Comparison of ENCODE assay signal across 23 mouse cellular contexts in the genomic region with DNA sequence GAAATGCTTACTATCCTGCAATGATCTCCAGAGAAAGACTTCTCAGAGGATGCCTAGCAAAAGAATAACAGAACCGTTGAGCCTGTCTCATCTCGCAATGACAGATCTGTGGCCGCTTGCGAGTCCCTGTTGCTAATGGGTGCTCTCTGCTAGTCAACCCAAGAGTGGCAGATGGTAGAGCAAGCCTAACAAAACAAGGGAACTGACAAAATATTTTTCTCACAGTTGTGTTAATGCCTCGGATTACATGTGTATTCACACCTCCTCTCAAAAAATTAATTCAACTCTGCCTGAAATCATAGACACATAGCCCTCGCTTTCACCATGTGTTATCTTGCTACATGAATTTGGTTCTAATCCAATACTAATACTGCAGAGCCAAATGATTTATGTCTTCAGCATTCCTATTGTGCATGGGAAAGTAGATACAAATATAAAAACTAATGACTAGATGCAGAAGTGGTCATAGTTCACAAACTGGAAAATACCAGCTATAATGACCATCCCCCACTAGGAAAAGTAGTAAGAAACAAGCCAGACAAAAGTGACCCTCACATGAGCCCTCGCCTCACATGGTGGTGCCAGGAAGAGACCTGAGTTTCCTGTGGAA. TPM values are rescaled to one million over a fixed set of nuclear protein-coding genes. Genes with fewer than 3 reads are reported as not detected.
DNase-seq lines count a peak whose midpoint lies in the region; ATAC-seq and TF ChIP-seq lines count a peak whose summit lies in the region.
"Had no signal": no experiment of that assay in that cellular context is flagged by ENCODE, and none has a peak within 500 bp of the region (broad histone marks: within the 10 kb centered on the region; RNA-seq: fewer than 3 reads in every experiment).

No protein-coding gene starts in this region.

- TF ChIP-seq CTCF in kidney, adult 2 months (conservative IDR thresholded peaks at IDR 0.05; ENCODE audit: insufficient read depth, insufficient read length, low read depth, low read length) = no peak

- H3K4me2 ChIP-seq in lung, embryonic 16.5 days (ENCODE audit: low read depth, low read length) = no peak overlapping the region
- H3K4me2 ChIP-seq: embryonic facial prominence, embryonic 13.5 days; hindbrain, embryonic 13.5 days; limb, embryonic 13.5 days; liver, embryonic 13.5 days; neural tube, embryonic 13.5 days had no signal

- peak overlapping the region; percentile 40; the same call in 1 of the 2 replicates for H3K27ac ChIP-seq in kidney, adult 2 months (ENCODE audit: insufficient read depth, low read depth, low read length)
- no peak overlapping the region for H3K27ac ChIP-seq in lung, embryonic 16.5 days (ENCODE audit: low read length)
- H3K27ac ChIP-seq: embryonic facial prominence, embryonic 13.5 days; heart, embryonic 10.5 days; hindbrain, embryonic 13.5 days; limb, embryonic 13.5 days; liver, embryonic 13.5 days; neural tube, embryonic 13.5 days had no signal

- 68% methylated on average over 7 of the region's 7 CpGs for WGBS in kidney, adult 2 months
- 50% methylated on average over 7 of the region's 7 CpGs for WGBS in lung, embryonic 16.5 days

- DNase-seq in kidney, adult 2 months = peak; percentile 33
- DNase-seq in kidney, adult 18-20 months = no peak
- no peak for DNase-seq in lung, postnatal 10 days
- peak; percentile 9 to 12 for DNase-seq in kidney, postnatal 4 days
- peak; percentile 20 to 72 for DNase-seq in layer of hippocampus, postnatal 14 days (ENCODE audit: low spot score in 2 of 2)
- DNase-seq in cerebellum, adult 9-10 months = no peak
- DNase-seq in ovary, postnatal 36 days (ENCODE audit: low spot score) = no peak
- DNase-seq: adrenal gland, adult 8-10 months; cerebellum, adult 11 months; cerebellum, postnatal 14 days; gastrocnemius, postnatal 25 days; heart, postnatal 10 days; liver, embryonic 13.5 days; lung, postnatal 14 days; midbrain, embryonic 14.5 days; thymus, postnatal 36 days had no signal

- ATAC-seq in lung, embryonic 16.5 days (ENCODE audit: low read depth) = peak; percentile 20; the same call in 1 of the 2 replicates

- peaks cover 13% of the 10 kb centered on the region for H3K36me3 ChIP-seq in kidney, adult 2 months (ENCODE audit: control insufficient read depth, insufficient read depth, low read length)
- H3K36me3 ChIP-seq in lung, embryonic 16.5 days (ENCODE audit: control insufficient read depth, insufficient read depth, low read length) = peaks cover 16% of the 10 kb centered on the region

- H3K27me3 ChIP-seq in kidney, adult 2 months (replicated peaks; ENCODE audit: control insufficient read depth, insufficient read depth, low read length) = no peaks in the 10 kb centered on the region
- no peaks in the 10 kb centered on the region for H3K27me3 ChIP-seq in lung, embryonic 16.5 days (ENCODE audit: control insufficient read depth, insufficient read depth, low read depth, low read length)
- H3K27me3 ChIP-seq: embryonic facial prominence, embryonic 13.5 days; hindbrain, embryonic 13.5 days; limb, embryonic 13.5 days; liver, embryonic 13.5 days; megakaryocyte, embryonic 14.5 days; neural tube, embryonic 13.5 days had no signal

- H3K4me1 ChIP-seq in kidney, adult 2 months (ENCODE audit: control insufficient read depth, insufficient read depth, low read length) = no peaks in the 10 kb centered on the region
- H3K4me1 ChIP-seq in lung, embryonic 16.5 days (replicated peaks; ENCODE audit: control insufficient read depth, insufficient read depth, low read length) = no peaks in the 10 kb centered on the region
- H3K4me1 ChIP-seq: embryonic facial prominence, embryonic 13.5 days; heart, embryonic 10.5 days; hindbrain, embryonic 13.5 days; limb, embryonic 13.5 days; liver, embryonic 13.5 days; megakaryocyte, embryonic 14.5 days; neural tube, embryonic 13.5 days had no signal

- no peaks in the 10 kb centered on the region for H3K9me3 ChIP-seq in lung, embryonic 16.5 days (ENCODE audit: control insufficient read depth, low read length)
- H3K9me3 ChIP-seq: embryonic facial prominence, embryonic 13.5 days; heart, embryonic 10.5 days; hindbrain, embryonic 13.5 days; limb, embryonic 13.5 days; liver, embryonic 13.5 days; megakaryocyte, embryonic 14.5 days; neural tube, embryonic 13.5 days had no signal

- no peak for TF ChIP-seq POLR2A in kidney, adult 2 months (IDR thresholded peaks at IDR 0.05; ENCODE audit: low read depth, low read length)

- no peak overlapping the region for H3K4me3 ChIP-seq in kidney, adult 2 months (ENCODE audit: insufficient read depth, low read depth, low read length)
- no peak overlapping the region for H3K4me3 ChIP-seq in lung, embryonic 16.5 days (ENCODE audit: low read length)
- H3K4me3 ChIP-seq: embryonic facial prominence, embryonic 13.5 days; heart, embryonic 10.5 days; hindbrain, embryonic 13.5 days; limb, embryonic 13.5 days; liver, embryonic 13.5 days; megakaryocyte, embryonic 14.5 days; neural tube, embryonic 13.5 days had no signal

- H3K9ac ChIP-seq in lung, embryonic 16.5 days (ENCODE audit: low read length) = no peak overlapping the region
- H3K9ac ChIP-seq: embryonic facial prominence, embryonic 13.5 days; hindbrain, embryonic 13.5 days; limb, embryonic 13.5 days; liver, embryonic 13.5 days; neural tube, embryonic 13.5 days had no signal

RNA-seq across cellular contexts. Expression of a gene that starts 48.8 kb away (rescaled TPM):
- polyA plus RNA-seq in kidney, adult 2 months (2012; rRNA removed) = 11.3 and 17.0 TPM in 2 replicates
- polyA plus RNA-seq in lung, embryonic 16.5 days (2015; fragmentation: Nextera tagmentation; extraction: Ambion mirVana) = 0.25 and 0.43 TPM in 2 replicates
- total RNA-seq in layer of hippocampus, postnatal 14 days (2021) = 1 to 10 TPM; 2.2 to 2.3 TPM
- polyA plus RNA-seq: hindbrain, embryonic 13.5 days; midbrain, embryonic 14.5 days had no signal

Comparison
In these comparisons a context has a peak if more than half of its experiments do, and no peak if none do; other contexts are left out.
1. DNase-seq: peak in kidney, adult 2 months (single experiment), kidney, postnatal 4 days (2 of 2) and layer of hippocampus, postnatal 14 days (2 of 2); none in kidney, adult 18-20 months (single experiment), lung, postnatal 10 days (single experiment), cerebellum, adult 9-10 months (single experiment) and ovary, postnatal 36 days (single experiment).